Mouse (Mus musculus) splenic B cell, adult 2 months (primary cell): Measurements from ENCODE around the gene Vkorc1l1.

Experiments
- DNase-seq: peaks from one replicate; pipeline ENCODE4 v3.0.0-alpha.2; 2011; ENCODE audit warnings: low read depth, low spot score
- H3K27me3 ChIP-seq: 2 replicates; pipeline ENCODE4 v1.6.1; 2012; ENCODE audit warnings: mild to moderate bottlenecking, low read length, moderate library complexity, mixed read lengths; ENCODE audit not compliant: control insufficient read depth, poor library complexity, insufficient read depth, severe bottlenecking
- H3K36me3 ChIP-seq: 2 replicates; pipeline ENCODE4 v1.6.1; 2012; ENCODE audit warnings: mild to moderate bottlenecking, low read length, moderate library complexity, mixed read lengths; ENCODE audit not compliant: control insufficient read depth, poor library complexity, insufficient read depth, severe bottlenecking

Vkorc1l1 gene

DNA sequence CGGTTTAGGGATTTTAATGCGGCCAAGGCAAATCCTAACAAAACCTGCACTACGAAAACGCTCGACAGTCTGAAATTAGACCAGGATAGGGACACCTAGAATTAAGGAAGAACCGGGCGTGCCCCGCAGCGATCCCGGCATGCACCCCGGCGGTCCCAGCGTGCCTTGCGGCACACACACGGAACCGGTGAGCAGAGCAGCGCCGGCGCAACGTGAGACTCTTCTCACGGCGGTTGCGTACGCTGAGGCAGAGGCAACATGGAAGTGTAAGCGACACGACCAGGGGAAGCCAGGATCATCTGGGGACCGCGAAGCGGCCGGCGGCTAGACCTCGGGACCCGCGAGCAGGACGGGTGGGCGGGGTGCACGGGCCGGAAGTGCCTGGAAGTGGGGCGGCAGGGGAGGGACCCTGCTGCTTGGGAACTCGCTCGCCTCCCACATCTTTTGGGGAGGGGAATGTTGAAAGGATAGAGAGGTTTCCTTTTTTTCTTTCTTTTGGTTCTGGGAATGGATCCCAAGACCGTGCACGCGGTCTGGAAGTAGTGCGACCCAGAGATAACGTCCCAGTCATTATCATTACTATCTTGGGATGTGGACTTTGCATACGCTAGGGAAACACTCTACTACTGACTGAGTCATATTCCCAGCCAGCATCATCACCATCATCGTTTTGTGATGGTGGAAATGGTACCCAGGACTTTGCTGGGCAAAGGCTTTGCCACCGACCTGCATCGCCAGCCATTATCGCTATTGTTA lies 87.5 kb downstream of the Vkorc1l1 start, which contains the start of the genes Asl and Crcp:
Gene Asl (minus strand): TSS at position 106 of the 756 bp plus-strand sequence.
Gene Crcp (plus strand): TSS at position 149 of the 756 bp plus-strand sequence.
- H3K27me3 ChIP-seq = no peaks in the 10 kb centered on the region
- H3K36me3 ChIP-seq = no peaks in the 10 kb centered on the region; the same call in 1 of the 2 replicates
- peak; percentile 82 for DNase-seq

DNA sequence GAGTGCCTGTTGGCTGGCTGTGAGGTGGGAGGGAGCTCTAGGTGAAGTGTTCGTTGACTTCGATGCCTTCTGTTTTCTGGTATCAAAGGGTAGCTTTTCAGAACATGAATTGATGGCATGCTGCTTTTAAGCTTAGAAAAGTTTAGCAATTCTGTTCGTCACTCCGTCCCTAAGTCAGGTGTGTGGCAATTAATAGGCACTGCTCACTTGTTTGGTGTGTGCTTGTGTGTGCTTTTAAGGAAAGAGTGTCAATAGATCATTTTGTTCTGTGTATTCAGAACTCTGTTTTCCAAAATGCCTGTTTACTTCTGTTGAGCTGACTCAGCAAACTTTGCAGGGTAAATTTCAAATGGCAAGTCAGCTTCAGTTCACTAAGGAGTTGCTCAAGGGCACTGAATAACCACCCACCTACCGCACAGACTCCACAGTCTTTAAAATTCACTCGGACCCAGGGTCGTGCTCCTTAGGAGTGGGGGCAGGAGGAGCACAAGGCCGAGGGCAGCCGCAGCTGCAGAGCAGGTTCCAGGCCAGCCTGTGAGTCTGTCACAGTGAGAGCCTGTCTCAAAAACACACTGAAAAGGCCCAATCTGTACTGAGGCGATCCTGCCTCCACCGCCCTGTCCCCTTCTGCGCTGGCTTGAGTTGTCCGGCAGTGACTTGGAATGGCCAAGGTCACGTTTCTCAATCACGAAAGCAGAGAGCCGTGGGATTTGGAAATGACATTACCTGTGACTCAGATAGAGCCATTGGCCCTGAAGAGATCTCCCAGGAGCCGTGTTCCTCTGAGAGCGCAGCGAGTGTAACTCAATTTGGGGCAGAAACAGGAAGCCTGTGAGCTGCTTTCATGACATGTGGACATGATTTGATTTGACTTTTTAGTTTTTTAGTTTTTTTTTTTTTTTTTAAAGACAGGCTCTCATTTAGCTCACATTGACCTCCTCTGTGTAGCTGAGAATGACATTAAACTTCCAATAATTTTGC lies 89.9 kb downstream of the Vkorc1l1 start:
- no peak for DNase-seq
- Histone ChIP-seq H3K27me3 (no peaks in the 10 kb centered on the region), H3K36me3 (no peaks in the 10 kb centered on the region; the same call in none of the 2 replicates)

DNA sequence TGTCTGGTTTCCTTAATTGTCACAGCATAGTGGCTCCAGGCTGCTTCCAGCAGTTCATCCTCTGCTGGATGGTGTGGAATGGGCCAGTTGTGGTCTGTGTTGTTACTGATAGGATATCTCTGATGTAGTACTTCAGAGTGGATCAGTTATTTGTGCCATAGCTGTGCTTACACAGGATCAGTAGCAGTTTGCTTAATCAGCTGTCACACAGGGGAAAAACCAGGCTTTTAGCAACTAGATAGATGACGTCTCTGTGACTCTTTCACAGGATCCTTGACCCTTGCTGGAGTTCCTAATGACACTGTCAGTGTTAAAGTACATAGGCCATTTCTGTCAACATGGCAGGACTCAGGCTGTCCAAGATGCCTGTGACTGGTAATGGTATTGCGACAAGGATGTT lies 92.1 kb downstream of the Vkorc1l1 start:
- Histone ChIP-seq H3K36me3 (peaks cover 2% of the 10 kb centered on the region), H3K27me3 (no peaks in the 10 kb centered on the region)
- no peak for DNase-seq
